Mouse (Mus musculus) lung, postnatal 0 days (tissue): Measurements from ENCODE around the gene Gm45753. TPM values are rescaled to one million over a fixed set of nuclear protein-coding genes. Genes with fewer than 3 reads are reported as not detected.

Experiments
- ATAC-seq: fragments of 200-750 bp; cut with Nextera tagmentation; 2 replicates; pipeline ENCODE4 v1.8.0; 2017; ENCODE audit warnings: moderate library complexity
- DNase-seq: peaks from one replicate; pipeline ENCODE4 v3.0.0-alpha.2; 2016; ENCODE audit warnings: low spot score
- H3K27ac ChIP-seq: fragments of 300-500 bp; sonication (generic); 2 replicates; pipeline ENCODE4 v1.5.1; 2014; ENCODE audit warnings: antibody characterized with exemption, mild to moderate bottlenecking, low read length, mixed read lengths
- H3K27me3 ChIP-seq: fragments of 300-500 bp; sonication (generic); replicated peaks from 2 replicates; pipeline ENCODE4 v1.6.1; 2014; ENCODE audit warnings: low read length, mixed read lengths; ENCODE audit not compliant: insufficient read depth
- H3K36me3 ChIP-seq: fragments of 300-500 bp; sonication (generic); 2 replicates; pipeline ENCODE4 v1.6.1; 2014; ENCODE audit warnings: low read length, mixed read lengths; ENCODE audit not compliant: insufficient read depth
- H3K4me1 ChIP-seq: fragments of 300-500 bp; sonication (generic); 2 replicates; pipeline ENCODE4 v1.6.1; 2014; ENCODE audit warnings: antibody characterized with exemption, low read depth, low read length, mixed read lengths; ENCODE audit not compliant: insufficient read depth
- H3K4me2 ChIP-seq: fragments of 300-500 bp; sonication (generic); replicated peaks from 2 replicates; pipeline ENCODE4 v1.6.1; 2014; ENCODE audit warnings: low read depth, mild to moderate bottlenecking, low read length, moderate library complexity, mixed read lengths
- H3K4me3 ChIP-seq: fragments of 300-500 bp; sonication (generic); 2 replicates; pipeline ENCODE4 v1.5.1; 2014; ENCODE audit warnings: low read depth, low read length
- H3K9ac ChIP-seq: fragments of 300-500 bp; sonication (generic); replicated peaks from 2 replicates; pipeline ENCODE4 v1.6.1; 2014; ENCODE audit warnings: low read depth, mild to moderate bottlenecking
- H3K9me3 ChIP-seq: fragments of 300-500 bp; sonication (generic); 2 replicates; pipeline ENCODE4 v1.6.1; 2016; ENCODE audit warnings: low read length, mixed read lengths
- CTCF ChIP-seq: IDR thresholded peaks from 2 replicates; pipeline ENCODE4 v1.5.1; 2016; ENCODE audit warnings: antibody characterized with exemption, mild to moderate bottlenecking
- EP300 ChIP-seq: IDR thresholded peaks from 2 replicates; pipeline ENCODE4 v1.6.1; 2016; ENCODE audit warnings: antibody characterized with exemption, mild to moderate bottlenecking, control low read depth
- WGBS: fragments of 180-500 bp; shearing (Covaris S2); extraction: QIAGEN DNeasy Blood & Tissue Kit; methylation state at CpG from one replicate; pipeline ENCODE4 v1.1.7; 2014; 5-methylcytosine and 5-hydroxymethylcytosine counted together
- polyA plus RNA-seq: library from polyadenylated mRNA; unstranded; fragments of >200 nt; fragmentation: Nextera tagmentation; extraction: Ambion mirVana; gene quantifications from 2 replicates; pipeline ENCODE4 v1.2.1, GENCODE M21; 2015

Gene Gm45753
- polyA plus RNA-seq, 1 experiment from 2014 or later = 0.05 TPM

DNA sequence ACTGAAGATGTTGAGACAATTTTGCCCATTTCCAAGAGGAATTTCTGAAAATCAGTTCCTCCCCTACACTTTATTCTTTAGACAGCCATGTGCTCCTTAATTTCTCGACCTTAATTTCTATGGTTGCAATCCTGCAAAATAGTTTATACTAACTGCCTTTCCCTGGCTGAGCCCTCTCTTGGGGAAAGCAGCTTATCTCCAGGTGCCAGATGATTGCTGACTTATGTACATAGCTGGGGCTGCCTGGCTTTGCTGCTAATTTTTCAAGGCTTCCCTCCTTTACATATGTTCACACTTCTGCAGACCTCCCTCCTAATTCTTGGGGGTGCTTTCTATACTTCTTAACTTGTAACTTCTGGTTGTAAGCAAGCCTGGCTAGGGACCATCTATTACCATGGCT lies 12.7 kb upstream of the Gm45753 start:
- H3K4me1 ChIP-seq = no peaks in the 10 kb centered on the region
- ATAC-seq (no peak), DNase-seq (no peak)
- H3K4me3 ChIP-seq = no peak overlapping the region
- no peak for TF ChIP-seq EP300
- no peak for TF ChIP-seq CTCF
- no peaks in the 10 kb centered on the region for H3K36me3 ChIP-seq
- H3K27me3 ChIP-seq = no peaks in the 10 kb centered on the region
- 22% methylated on average over 1 of the region's 1 CpGs for WGBS
- no peak overlapping the region for H3K4me2 ChIP-seq
- H3K9me3 ChIP-seq = no peaks in the 10 kb centered on the region
- no peak overlapping the region for H3K9ac ChIP-seq
- no peak overlapping the region for H3K27ac ChIP-seq

DNA sequence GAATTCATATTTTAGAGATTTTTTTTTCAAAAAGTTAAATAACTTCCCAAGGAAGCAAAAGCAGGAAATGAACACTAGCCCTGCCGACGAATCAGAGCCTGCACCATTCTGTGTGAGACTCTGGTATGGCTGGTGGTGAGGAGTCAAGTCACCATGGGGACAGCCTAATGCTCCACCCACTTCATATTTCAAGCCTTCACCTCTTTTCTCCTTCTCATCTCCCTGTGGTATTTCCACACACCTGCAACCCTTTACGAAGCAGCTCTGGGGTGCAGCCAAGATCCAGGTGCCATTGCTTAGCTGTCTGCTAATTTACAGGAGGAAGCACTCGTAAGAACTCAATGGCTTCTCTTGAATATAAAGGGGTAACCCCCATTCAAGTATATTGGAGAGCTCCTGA lies 2.7 kb upstream of the Gm45753 start:
- DNase-seq = peak; percentile 75
- Histone ChIP-seq H3K4me3 (no peak overlapping the region), H3K36me3 (no peaks in the 10 kb centered on the region), H3K27ac (no peak overlapping the region), H3K4me1 (no peaks in the 10 kb centered on the region), H3K27me3 (no peaks in the 10 kb centered on the region), H3K4me2 (no peak overlapping the region), H3K9ac (no peak overlapping the region), H3K9me3 (no peaks in the 10 kb centered on the region)
- ATAC-seq = peak; percentile 89
- TF ChIP-seq CTCF (no peak), EP300 (peak; percentile 20; the same call in 1 of the 2 replicates)
- WGBS = 36% methylated on average over 4 of the region's 4 CpGs

GRCm38 (mm10) chr8:45305479-45305878 lies 2.8 kb downstream of the Gm45753 start:
- Histone ChIP-seq H3K9ac (no peak overlapping the region), H3K4me2 (no peak overlapping the region), H3K36me3 (no peaks in the 10 kb centered on the region), H3K4me1 (no peaks in the 10 kb centered on the region), H3K27me3 (no peaks in the 10 kb centered on the region), H3K4me3 (no peak overlapping the region), H3K27ac (no peak overlapping the region), H3K9me3 (no peaks in the 10 kb centered on the region)
- TF ChIP-seq EP300 = no peak
- TF ChIP-seq CTCF = no peak
- DNase-seq (no peak), ATAC-seq (no peak)
- WGBS = 84% methylated on average over 1 of the region's 1 CpGs

DNA sequence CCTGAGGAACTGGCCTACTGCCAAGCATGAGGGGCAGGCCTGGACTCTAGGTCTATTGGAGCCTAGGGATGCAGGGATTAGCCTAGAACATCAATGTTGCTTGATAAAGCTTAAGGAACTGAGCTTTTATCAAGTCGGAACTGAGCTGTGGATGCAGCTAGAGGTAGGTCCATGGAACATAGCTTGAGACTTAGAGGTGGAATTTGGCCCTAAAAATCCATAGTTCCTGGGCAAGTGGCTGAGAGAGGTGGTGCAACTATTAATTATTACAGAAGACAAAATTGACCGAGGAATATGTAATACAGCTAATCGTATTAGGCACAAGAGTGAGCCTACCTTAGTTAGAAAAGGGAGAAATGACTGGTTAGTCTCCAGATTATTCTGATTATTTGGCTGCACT lies 3.9 kb downstream of the Gm45753 start:
- no peak overlapping the region for H3K27ac ChIP-seq
- TF ChIP-seq CTCF (no peak), EP300 (no peak)
- no peaks in the 10 kb centered on the region for H3K4me1 ChIP-seq
- no peak overlapping the region for H3K4me2 ChIP-seq
- no peaks in the 10 kb centered on the region for H3K9me3 ChIP-seq
- no peak overlapping the region for H3K9ac ChIP-seq
- H3K27me3 ChIP-seq = no peaks in the 10 kb centered on the region
- no peak overlapping the region for H3K4me3 ChIP-seq
- no peaks in the 10 kb centered on the region for H3K36me3 ChIP-seq
- 83% methylated on average over 3 of the region's 3 CpGs for WGBS
- DNase-seq = no peak
- ATAC-seq = no peak

GRCm38 (mm10) chr8:45302390-45302789 lies 5.9 kb downstream of the Gm45753 start:
- Histone ChIP-seq H3K4me3 (no peak overlapping the region), H3K4me1 (no peaks in the 10 kb centered on the region), H3K4me2 (no peak overlapping the region), H3K9me3 (no peaks in the 10 kb centered on the region), H3K36me3 (no peaks in the 10 kb centered on the region), H3K9ac (no peak overlapping the region), H3K27ac (no peak overlapping the region), H3K27me3 (no peaks in the 10 kb centered on the region)
- TF ChIP-seq CTCF (no peak), EP300 (no peak)
- WGBS = 84% methylated on average over 8 of the region's 8 CpGs
- DNase-seq (no peak), ATAC-seq (no peak)

- H3K9ac ChIP-seq = no peak overlapping the region
- H3K9me3 ChIP-seq = no peaks in the 10 kb centered on the region
- WGBS = 75% methylated on average over 6 of the region's 6 CpGs
- H3K4me3 ChIP-seq = no peak overlapping the region
- no peak overlapping the region for H3K4me2 ChIP-seq
- ATAC-seq (no peak), DNase-seq (no peak)
- no peaks in the 10 kb centered on the region for H3K27me3 ChIP-seq
- H3K4me1 ChIP-seq = no peaks in the 10 kb centered on the region
- H3K36me3 ChIP-seq = no peaks in the 10 kb centered on the region
- TF ChIP-seq CTCF = no peak
- no peak for TF ChIP-seq EP300
- no peak overlapping the region for H3K27ac ChIP-seq
These were observed 13.0 kb downstream of the Gm45753 start for GRCm38 (mm10) chr8:45295276-45295675.

DNA sequence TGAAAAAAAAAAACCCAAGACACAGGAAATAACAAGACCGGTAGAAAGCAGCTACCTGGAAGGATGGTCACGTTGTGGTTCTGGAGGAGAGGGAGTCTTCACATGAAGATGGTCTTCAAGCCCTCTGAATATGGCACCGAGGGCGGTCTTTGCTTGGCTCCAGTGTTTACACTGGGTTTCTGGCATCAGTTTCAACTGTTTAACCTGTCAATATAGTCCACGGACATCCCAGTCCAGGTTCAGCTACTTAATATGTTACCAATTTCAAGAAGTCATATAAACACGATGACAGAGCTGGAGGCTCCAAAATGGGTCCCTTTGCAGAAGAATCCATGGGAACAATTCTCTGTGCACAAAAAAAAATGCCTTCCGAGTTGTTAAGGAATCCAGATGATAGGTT lies 13.6 kb downstream of the Gm45753 start, which contains the start of gene Klkb1:
Gene Klkb1, minus strand, starts transcription at position 173 of the 400 bp plus-strand sequence.
- WGBS = 71% methylated on average over 7 of the region's 7 CpGs
- TF ChIP-seq EP300 = no peak
- no peak for TF ChIP-seq CTCF

More for the DNA sequence above, 13.6 kb downstream of the Gm45753 start, which contains the start of gene Klkb1:
- H3K4me3 ChIP-seq = no peak within 1 kb of the TSS
- H3K9me3 ChIP-seq = no peaks in the 10 kb centered on the region
- no peaks in the 10 kb centered on the region for H3K27me3 ChIP-seq
- no peak for DNase-seq
- H3K36me3 ChIP-seq = no peaks in the 10 kb centered on the region
- H3K27ac ChIP-seq = no peak within 1 kb of the TSS
- H3K4me2 ChIP-seq = no peak within 1 kb of the TSS
- H3K4me1 ChIP-seq = no peaks in the 10 kb centered on the region
- no peak for ATAC-seq
- no peak within 1 kb of the TSS for H3K9ac ChIP-seq
